Mouse (Mus musculus): Measurements from ENCODE around the gene Nutf2. TPM values are rescaled to one million over a fixed set of nuclear protein-coding genes. Genes with fewer than 3 reads are reported as not detected.
A peak's percentile ranks its signal among the peaks of the same experiment; 100 is the strongest.

The Nutf2 gene
- polyA plus RNA-seq, 2 experiments = 83.2 to 139 TPM

- ATAC-seq (ENCODE audit: insufficient read depth) = no peak
- TF ChIP-seq CTCF (IDR thresholded peaks at IDR 0.05; ENCODE audit: low read depth) = 0 out of 2 replicates have a peak, but pooled peaks have one; percentile 14
- peak; percentile 33; the same call in 1 of the 2 replicates for TF ChIP-seq EP300 (IDR thresholded peaks at IDR 0.05; ENCODE audit: low read depth)
- WGBS (ENCODE audit: insufficient replicate concordance) = 52% methylated on average over 3 of the region's 3 CpGs
- H3K4me3 ChIP-seq (ENCODE audit: insufficient read depth in 1 of 2, low read depth in 2 of 2, low read length in 2 of 2) = peak overlapping the region; percentile 47 to 62
- H3K9me3 ChIP-seq (ENCODE audit: control insufficient read depth, low read length) = no peaks in the 10 kb centered on the region
- no peaks in the 10 kb centered on the region for H3K27me3 ChIP-seq (ENCODE audit: control insufficient read depth, insufficient read depth, low read length)
- H3K27ac ChIP-seq = peak overlapping the region; percentile 97
- peaks cover 82% of the 10 kb centered on the region for H3K36me3 ChIP-seq (replicated peaks; ENCODE audit: control insufficient read depth, insufficient read depth, low read depth)
- H3K4me1 ChIP-seq (replicated peaks; ENCODE audit: control insufficient read depth in 2 of 2, insufficient read depth in 2 of 2, low read length in 1 of 2) = peaks cover 63 to 70% of the 10 kb centered on the region in 2 experiments
- peak overlapping the region; percentile 79 for H3K9ac ChIP-seq (replicated peaks)
- DNase-seq (ENCODE audit: low read depth in 3 of 3, low spot score in 3 of 3) = no peak
- H3K4me2 ChIP-seq (ENCODE audit: low read depth) = peak overlapping the region; percentile 88
These were observed 40.7 kb upstream of the Nutf2 start for GRCm38 (mm10) chr8:105819659-105820058.

GRCm38 (mm10) chr8:105820925-105821324 lies 39.5 kb upstream of the Nutf2 start:
- peak; percentile 96 for ATAC-seq (ENCODE audit: insufficient read depth)
- TF ChIP-seq CTCF (IDR thresholded peaks at IDR 0.05; ENCODE audit: low read depth) (peak; percentile 33; the same call in 1 of the 2 replicates), EP300 (IDR thresholded peaks at IDR 0.05; ENCODE audit: low read depth) (peak; percentile 100)
- H3K4me1 ChIP-seq (replicated peaks; ENCODE audit: control insufficient read depth in 2 of 2, insufficient read depth in 2 of 2, low read length in 1 of 2) = peaks cover 56 to 72% of the 10 kb centered on the region in 2 experiments
- peak overlapping the region; percentile 79 for H3K9ac ChIP-seq (replicated peaks)
- H3K4me2 ChIP-seq (ENCODE audit: low read depth) = peak overlapping the region; percentile 92
- peak overlapping the region; percentile 62 to 100 for H3K4me3 ChIP-seq (ENCODE audit: insufficient read depth in 1 of 2, low read depth in 2 of 2, low read length in 2 of 2)
- peak overlapping the region; percentile 100 for H3K27ac ChIP-seq
- no peaks in the 10 kb centered on the region for H3K9me3 ChIP-seq (ENCODE audit: control insufficient read depth, low read length)
- H3K27me3 ChIP-seq (ENCODE audit: control insufficient read depth, insufficient read depth, low read length) = no peaks in the 10 kb centered on the region
- peaks cover 84% of the 10 kb centered on the region for H3K36me3 ChIP-seq (replicated peaks; ENCODE audit: control insufficient read depth, insufficient read depth, low read depth)
- peak; percentile 98 to 99 (median 99) for DNase-seq (ENCODE audit: low read depth in 3 of 3, low spot score in 3 of 3)
- 6% methylated on average over 1 of the region's 1 CpGs for WGBS (ENCODE audit: insufficient replicate concordance)

- H3K36me3 ChIP-seq (replicated peaks; ENCODE audit: control insufficient read depth, insufficient read depth, low read depth) = peaks cover 54% of the 10 kb centered on the region
- peaks cover 43 to 52% of the 10 kb centered on the region in 2 experiments for H3K4me1 ChIP-seq (replicated peaks; ENCODE audit: control insufficient read depth in 2 of 2, insufficient read depth in 2 of 2, low read length in 1 of 2)
- H3K27me3 ChIP-seq (ENCODE audit: control insufficient read depth, insufficient read depth, low read length) = no peaks in the 10 kb centered on the region
- H3K4me2 ChIP-seq (ENCODE audit: low read depth) = peak overlapping the region; percentile 92
- 56% methylated on average over 4 of the region's 4 CpGs for WGBS (ENCODE audit: insufficient replicate concordance)
- DNase-seq (ENCODE audit: low read depth in 3 of 3, low spot score in 3 of 3) (no peak), ATAC-seq (ENCODE audit: insufficient read depth) (no peak)
- H3K27ac ChIP-seq = peak overlapping the region; percentile 100
- peak overlapping the region; percentile 100 for H3K9ac ChIP-seq (replicated peaks)
- H3K9me3 ChIP-seq (ENCODE audit: control insufficient read depth, low read length) = no peaks in the 10 kb centered on the region
- no peak for TF ChIP-seq CTCF (IDR thresholded peaks at IDR 0.05; ENCODE audit: low read depth)
- TF ChIP-seq EP300 (IDR thresholded peaks at IDR 0.05; ENCODE audit: low read depth) = no peak
- peak overlapping the region; percentile 98 to 100 for H3K4me3 ChIP-seq (ENCODE audit: insufficient read depth in 1 of 2, low read depth in 2 of 2, low read length in 2 of 2)
These were observed 34.9 kb upstream of the Nutf2 start for GRCm38 (mm10) chr8:105825506-105825905.

- TF ChIP-seq EP300 (IDR thresholded peaks at IDR 0.05; ENCODE audit: low read depth) = no peak
- TF ChIP-seq CTCF (IDR thresholded peaks at IDR 0.05; ENCODE audit: low read depth) = no peak
- H3K4me3 ChIP-seq (ENCODE audit: insufficient read depth in 1 of 2, low read depth in 2 of 2, low read length in 2 of 2) = peak overlapping the region; percentile 98 to 100
- no peaks in the 10 kb centered on the region for H3K27me3 ChIP-seq (ENCODE audit: control insufficient read depth, insufficient read depth, low read length)
- peaks cover 45 to 51% of the 10 kb centered on the region in 2 experiments for H3K4me1 ChIP-seq (replicated peaks; ENCODE audit: control insufficient read depth in 2 of 2, insufficient read depth in 2 of 2, low read length in 1 of 2)
- peaks cover 52% of the 10 kb centered on the region for H3K36me3 ChIP-seq (replicated peaks; ENCODE audit: control insufficient read depth, insufficient read depth, low read depth)
- DNase-seq (ENCODE audit: low read depth in 3 of 3, low spot score in 3 of 3) = no peak
- WGBS (ENCODE audit: insufficient replicate concordance) = 1% methylated on average over 4 of the region's 4 CpGs
- peak overlapping the region; percentile 100 for H3K27ac ChIP-seq
- peak overlapping the region; percentile 100 for H3K9ac ChIP-seq (replicated peaks)
- peak overlapping the region; percentile 92 for H3K4me2 ChIP-seq (ENCODE audit: low read depth)
- no peak for ATAC-seq (ENCODE audit: insufficient read depth)
- H3K9me3 ChIP-seq (ENCODE audit: control insufficient read depth, low read length) = no peaks in the 10 kb centered on the region
These were observed 34.0 kb upstream of the Nutf2 start for GRCm38 (mm10) chr8:105826379-105826778.

GRCm38 (mm10) chr8:105826861-105827848 lies 33.2 kb upstream of the Nutf2 start, which contains the start of the genes Ranbp10 and Tsnaxip1:
TSS of gene Ranbp10 (minus strand) at chr8:105827350.
TSS of gene Tsnaxip1 (plus strand) at chr8:105827731.
- ATAC-seq (ENCODE audit: insufficient read depth) = peak; percentile 90
- TF ChIP-seq CTCF (IDR thresholded peaks at IDR 0.05; ENCODE audit: low read depth) (no peak), EP300 (IDR thresholded peaks at IDR 0.05; ENCODE audit: low read depth) (0 out of 2 replicates have a peak, but pooled peaks have one; percentile 25)

More at GRCm38 (mm10) chr8:105826861-105827848, 33.2 kb upstream of the Nutf2 start, which contains the start of the genes Ranbp10 and Tsnaxip1:
- WGBS (ENCODE audit: insufficient replicate concordance) = under 1% methylated on average over 52 of the region's 52 CpGs
- Histone ChIP-seq H3K27ac (peak within 1 kb of the TSS; percentile 100), H3K4me2 (ENCODE audit: low read depth) (peak within 1 kb of the TSS; percentile 92), H3K9me3 (ENCODE audit: control insufficient read depth, low read length) (no peaks in the 10 kb centered on the region), H3K4me1 (replicated peaks; ENCODE audit: control insufficient read depth in 2 of 2, insufficient read depth in 2 of 2, low read length in 1 of 2) (peaks cover 38 to 45% of the 10 kb centered on the region in 2 experiments), H3K9ac (replicated peaks) (peak within 1 kb of the TSS; percentile 100), H3K4me3 (ENCODE audit: insufficient read depth in 1 of 2, low read depth in 2 of 2, low read length in 2 of 2) (peak within 1 kb of the TSS; percentile 98 to 100), H3K27me3 (ENCODE audit: control insufficient read depth, insufficient read depth, low read length) (no peaks in the 10 kb centered on the region), H3K36me3 (replicated peaks; ENCODE audit: control insufficient read depth, insufficient read depth, low read depth) (peaks cover 44% of the 10 kb centered on the region)
- peak; percentile 99 for DNase-seq (ENCODE audit: low read depth in 3 of 3, low spot score in 3 of 3)

All from liver, embryonic 14.5 days (tissue).